Mouse (Mus musculus): ENCODE data around the gene Foxr2.

GRCm38 (mm10) chrX:153151766-153152165, 33.2 kb downstream of the Foxr2 start:
- no peak for TF ChIP-seq CTCF (IDR thresholded peaks at IDR 0.05 in 2 of 3, conservative IDR thresholded peaks at IDR 0.05 in 1 of 3; ENCODE audit: control insufficient read depth in 1 of 3, insufficient read depth in 1 of 3, low read depth in 2 of 3, low read length in 3 of 3, poor library complexity in 1 of 3, severe bottlenecking in 1 of 3)
- TF ChIP-seq EP300 (IDR thresholded peaks at IDR 0.05; ENCODE audit: low read depth in 1 of 2, low read length in 2 of 2): no peak
- no peak for TF ChIP-seq SMC3 (IDR thresholded peaks at IDR 0.05; ENCODE audit: low read depth, low read length)
- TF ChIP-seq SIN3A (IDR thresholded peaks at IDR 0.05; ENCODE audit: low read length): no peak
- no peak for TF ChIP-seq BHLHE40 (IDR thresholded peaks at IDR 0.05; ENCODE audit: borderline replicate concordance, low read depth, low read length)
- TF ChIP-seq RAD21 (IDR thresholded peaks at IDR 0.05; ENCODE audit: low read depth, low read length): no peak
- TF ChIP-seq POLR2A (IDR thresholded peaks at IDR 0.05; ENCODE audit: control insufficient read depth in 1 of 2, insufficient read depth in 1 of 2, low read depth in 1 of 2, low read length in 2 of 2, poor library complexity in 1 of 2): no peak
- no peak for TF ChIP-seq TCF12 (IDR thresholded peaks at IDR 0.05; ENCODE audit: low read depth, low read length)
- TF ChIP-seq POLR2AphosphoS2 (IDR thresholded peaks at IDR 0.05; ENCODE audit: low read length): no peak
